Mouse (Mus musculus) forebrain, embryonic 10.5 days (tissue): ENCODE data around the gene Sorcs2. TPM values are rescaled to one million over a fixed set of nuclear protein-coding genes. Genes with fewer than 3 reads are reported as not detected.

ENCODE experiments used
- DNase-seq: peaks from one replicate; pipeline ENCODE4 v3.0.0-alpha.2; 2017; ENCODE audit warnings: low spot score; ENCODE audit errors: extremely low spot score
- H3K27ac ChIP-seq: fragments of 300-500 bp; sonication (generic); 2 replicates; pipeline ENCODE4 v1.5.1; 2016; ENCODE audit warnings: mild to moderate bottlenecking
- H3K27me3 ChIP-seq: fragments of 300-500 bp; sonication (generic); 2 replicates; pipeline ENCODE4 v1.6.1; 2016; ENCODE audit warnings: mild to moderate bottlenecking; ENCODE audit not compliant: poor library complexity, severe bottlenecking
- H3K36me3 ChIP-seq: fragments of 300-500 bp; sonication (generic); replicated peaks from 2 replicates; pipeline ENCODE4 v1.6.1; 2016; ENCODE audit warnings: mild to moderate bottlenecking, moderate library complexity
- H3K4me1 ChIP-seq: fragments of 300-500 bp; sonication (generic); 2 replicates; pipeline ENCODE4 v1.6.1; 2016
- H3K4me3 ChIP-seq: fragments of 300-500 bp; sonication (generic); 2 replicates; pipeline ENCODE4 v1.5.1; 2016; ENCODE audit warnings: mild to moderate bottlenecking, moderate library complexity
- H3K9me3 ChIP-seq: fragments of 300-500 bp; sonication (generic); 2 replicates; pipeline ENCODE4 v1.6.1; 2016; ENCODE audit warnings: mild to moderate bottlenecking, moderate library complexity
- WGBS: fragments of 180-500 bp; shearing (Covaris S2); methylation state at CpG from one replicate; pipeline ENCODE4 v1.1.7; 2016; 5-methylcytosine and 5-hydroxymethylcytosine counted together
- polyA plus RNA-seq: library from polyadenylated mRNA; unstranded; fragments of >200 nt; fragmentation: Nextera tagmentation; extraction: Ambion mirVana; gene quantifications from 2 replicates; pipeline ENCODE4 v1.2.1, GENCODE M21; 2016

The Sorcs2 gene
- polyA plus RNA-seq, 1 experiment from 2014 or later = 4.7 TPM

DNA sequence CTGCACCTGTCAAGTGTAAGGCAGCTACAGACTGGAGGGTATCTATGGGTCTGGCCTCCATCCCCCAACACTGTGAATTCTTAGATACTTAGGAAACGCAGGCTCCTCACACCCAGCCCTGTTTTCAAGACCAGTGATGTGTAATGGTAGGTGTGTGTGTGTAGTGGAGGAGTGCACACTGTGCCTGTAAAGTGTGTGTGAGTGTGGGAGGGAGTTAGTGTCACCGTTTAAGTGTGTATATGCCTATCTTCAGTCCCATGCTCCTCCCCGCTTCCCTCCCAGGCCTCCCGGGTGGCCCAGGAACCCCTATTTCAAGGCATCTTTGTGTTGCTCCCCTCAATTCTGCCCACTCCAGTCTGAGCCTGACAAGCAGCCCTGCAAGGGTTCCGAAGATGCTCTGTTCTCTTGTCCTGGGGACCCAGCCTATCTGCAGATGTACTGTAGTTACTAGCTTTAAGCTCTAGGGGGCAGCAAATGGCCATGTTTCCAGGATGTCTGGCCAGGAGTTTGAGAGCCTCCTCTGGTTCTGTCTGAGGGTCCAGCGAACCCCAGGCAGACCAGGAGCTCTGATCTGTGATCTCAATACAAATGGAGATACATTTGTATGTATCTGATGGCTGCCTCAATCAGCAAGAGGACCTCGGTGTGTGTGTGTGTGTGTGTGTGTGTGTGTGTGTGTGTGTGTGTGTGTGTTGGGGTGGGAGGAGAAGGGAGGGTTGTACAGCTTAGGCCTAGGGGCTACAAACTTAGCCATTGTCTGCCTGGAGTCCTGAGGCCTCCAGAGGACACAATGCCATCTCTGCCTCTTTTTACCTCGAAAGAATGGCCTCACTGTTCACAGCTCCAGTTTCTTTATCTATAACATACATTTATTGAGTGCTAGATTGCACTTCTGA, 364.2 kb downstream of the Sorcs2 start:
- peak; percentile 66 for DNase-seq
- WGBS = 49% methylated on average over 8 of the region's 8 CpGs

GRCm38 (mm10) chr5:36025076-36025475, 372.9 kb downstream of the Sorcs2 start:
- Histone ChIP-seq H3K9me3 (no peaks in the 10 kb centered on the region), H3K27ac (no peak overlapping the region), H3K4me3 (no peak overlapping the region), H3K27me3 (no peaks in the 10 kb centered on the region), H3K4me1 (peaks cover 12% of the 10 kb centered on the region), H3K36me3 (no peaks in the 10 kb centered on the region)
- no peak for DNase-seq
- 83% methylated on average over 4 of the region's 4 CpGs for WGBS

More for the DNA sequence above, 364.2 kb downstream of the Sorcs2 start:
- H3K4me1 ChIP-seq = no peaks in the 10 kb centered on the region
- no peak overlapping the region for H3K27ac ChIP-seq
- H3K4me3 ChIP-seq = no peak overlapping the region
- H3K27me3 ChIP-seq = no peaks in the 10 kb centered on the region
- no peaks in the 10 kb centered on the region for H3K36me3 ChIP-seq
- H3K9me3 ChIP-seq = no peaks in the 10 kb centered on the region

DNA sequence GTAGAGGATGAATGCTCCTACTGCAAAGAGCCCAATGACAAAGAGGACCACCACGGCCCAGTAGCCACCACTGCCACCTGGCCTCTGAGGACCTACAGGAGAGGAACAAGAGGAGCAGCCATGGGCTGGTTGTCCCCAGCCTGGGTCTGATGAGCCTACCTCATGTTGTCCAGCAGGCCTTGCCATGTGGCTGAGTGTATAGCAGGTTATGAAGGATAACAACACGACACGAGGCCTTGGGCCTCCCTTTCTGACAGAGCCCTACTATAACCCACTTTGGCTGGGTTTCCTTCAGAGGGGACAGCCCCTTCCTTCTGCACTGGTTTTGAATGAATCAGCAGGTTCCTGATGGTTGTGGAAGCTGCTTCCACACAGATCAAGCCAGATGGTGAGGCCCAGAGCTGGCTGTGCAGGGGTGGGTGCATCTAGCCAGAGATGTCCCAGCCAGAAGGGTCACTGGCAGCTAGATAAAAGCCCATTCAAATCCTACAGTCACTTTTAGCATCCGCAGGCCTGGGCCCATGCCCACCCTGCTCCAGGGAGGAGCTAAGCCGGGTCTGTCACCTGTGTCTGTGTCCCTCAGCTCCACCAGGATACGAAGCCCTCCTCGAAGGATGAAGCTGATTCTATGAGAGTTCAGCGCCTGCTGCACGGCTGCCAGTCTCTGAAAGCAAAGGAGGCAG, 373.8 kb downstream of the Sorcs2 start:
- H3K27me3 ChIP-seq = no peaks in the 10 kb centered on the region
- H3K36me3 ChIP-seq = no peaks in the 10 kb centered on the region
- no peaks in the 10 kb centered on the region for H3K9me3 ChIP-seq
- H3K4me3 ChIP-seq = no peak overlapping the region
- DNase-seq = no peak
- peaks cover 12% of the 10 kb centered on the region for H3K4me1 ChIP-seq
- WGBS = 90% methylated on average over 9 of the region's 9 CpGs
- 0 out of 2 replicates have a peak overlapping the region, but pooled peaks have one; percentile 6 for H3K27ac ChIP-seq

- no peak for DNase-seq
- WGBS = 70% methylated on average over 1 of the region's 1 CpGs
- Histone ChIP-seq H3K4me3 (no peak overlapping the region), H3K4me1 (peaks cover 12% of the 10 kb centered on the region), H3K27me3 (no peaks in the 10 kb centered on the region), H3K9me3 (no peaks in the 10 kb centered on the region), H3K36me3 (peaks cover 7% of the 10 kb centered on the region), H3K27ac (peak overlapping the region; percentile 30; the same call in 1 of the 2 replicates)
Observed at GRCm38 (mm10) chr5:36022361-36022760, 375.6 kb downstream of the Sorcs2 start.

DNA sequence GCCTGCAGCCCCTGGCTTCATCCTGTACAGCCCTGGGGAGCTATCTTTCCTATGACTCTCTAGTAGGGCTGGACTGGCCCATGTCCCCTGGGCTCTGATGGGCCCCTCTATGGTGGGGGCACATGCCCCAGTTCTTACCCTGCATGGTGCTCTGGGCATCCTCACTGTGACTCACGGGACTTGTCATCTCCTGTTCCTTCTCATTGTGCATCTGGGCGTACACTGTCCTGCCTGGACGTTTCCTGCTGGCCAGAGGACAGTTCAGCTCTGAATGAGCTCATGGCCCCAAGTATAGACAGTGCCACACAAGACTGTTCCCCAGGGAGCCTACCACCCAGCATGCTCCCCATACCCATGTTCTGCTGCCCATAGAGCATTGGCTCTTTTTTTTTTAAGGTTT, 376.8 kb downstream of the Sorcs2 start:
- 74% methylated on average over 3 of the region's 3 CpGs for WGBS
- no peaks in the 10 kb centered on the region for H3K27me3 ChIP-seq
- peaks cover 12% of the 10 kb centered on the region for H3K4me1 ChIP-seq
- no peak for DNase-seq
- peaks cover 7% of the 10 kb centered on the region for H3K36me3 ChIP-seq
- no peak overlapping the region for H3K4me3 ChIP-seq
- H3K27ac ChIP-seq = 0 out of 2 replicates have a peak overlapping the region, but pooled peaks have one; percentile 26
- no peaks in the 10 kb centered on the region for H3K9me3 ChIP-seq

DNA sequence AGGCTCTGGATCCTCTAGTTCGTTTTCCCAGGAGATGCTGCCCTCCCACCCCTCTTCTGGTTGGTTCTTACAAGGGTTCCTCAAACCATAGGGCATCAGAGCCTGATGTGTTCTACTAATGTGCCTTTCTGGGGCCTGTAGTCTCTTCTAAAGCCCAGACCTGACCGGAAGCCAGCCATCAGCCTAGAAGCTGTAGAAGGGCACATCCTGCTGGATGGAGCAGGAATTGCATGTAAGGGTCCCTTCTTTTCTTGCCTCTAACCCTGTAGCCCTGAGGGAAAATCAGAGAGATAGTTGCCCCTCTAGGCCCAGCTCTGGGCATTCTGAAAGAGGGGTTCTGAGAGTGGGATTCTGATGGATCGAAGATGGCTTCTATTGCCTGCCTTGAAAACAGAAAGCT, 379.6 kb downstream of the Sorcs2 start:
- DNase-seq = no peak
- peaks cover 7% of the 10 kb centered on the region for H3K36me3 ChIP-seq
- no peak overlapping the region for H3K4me3 ChIP-seq
- H3K27me3 ChIP-seq = no peaks in the 10 kb centered on the region
- no peak overlapping the region for H3K27ac ChIP-seq
- H3K9me3 ChIP-seq = no peaks in the 10 kb centered on the region
- H3K4me1 ChIP-seq = peaks cover 12% of the 10 kb centered on the region
- 77% methylated on average over 3 of the region's 3 CpGs for WGBS

DNA sequence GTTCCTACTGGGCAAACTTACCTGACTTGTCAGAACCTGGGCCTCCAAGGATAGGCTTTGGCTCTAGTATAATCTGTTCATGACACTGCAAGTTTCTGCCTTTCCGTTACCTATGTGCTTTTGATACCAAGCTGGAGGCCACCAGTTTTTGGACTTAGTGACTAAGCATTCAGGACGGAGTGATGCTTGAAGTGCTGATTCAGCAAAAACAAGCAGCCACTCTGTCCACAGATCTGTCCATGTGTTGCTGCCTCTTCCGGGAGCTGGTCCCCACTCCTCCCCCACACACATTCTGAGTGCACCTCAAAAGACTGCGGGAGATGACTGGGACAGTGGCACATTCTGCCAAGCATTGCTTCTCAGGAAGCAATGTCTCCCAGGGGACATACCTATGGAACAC, 388.5 kb downstream of the Sorcs2 start:
- Histone ChIP-seq H3K9me3 (no peaks in the 10 kb centered on the region), H3K36me3 (no peaks in the 10 kb centered on the region), H3K27ac (no peak overlapping the region), H3K4me3 (no peak overlapping the region), H3K27me3 (no peaks in the 10 kb centered on the region), H3K4me1 (no peaks in the 10 kb centered on the region)
- WGBS = 88% methylated on average over 4 of the region's 4 CpGs
- no peak for DNase-seq

DNA sequence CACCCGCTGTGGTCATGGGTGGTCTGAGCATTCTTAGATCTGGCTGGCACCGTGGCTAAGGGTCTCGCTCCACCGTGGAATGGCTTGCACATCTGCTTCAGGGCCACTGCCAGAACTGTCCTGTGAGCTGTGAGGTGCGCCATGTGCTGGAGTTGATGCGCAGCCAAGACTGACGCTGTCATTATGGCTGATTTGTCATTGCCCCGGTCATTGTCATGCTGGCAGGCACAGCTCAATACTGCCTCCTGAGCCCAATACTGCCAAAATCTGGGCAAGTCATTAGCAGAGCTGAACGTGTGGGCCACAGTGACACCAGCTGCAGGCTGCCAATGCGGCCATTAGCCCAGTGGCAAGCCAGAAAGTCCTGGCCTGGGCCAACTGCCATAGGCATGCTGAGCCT, 390.3 kb downstream of the Sorcs2 start:
- no peaks in the 10 kb centered on the region for H3K4me1 ChIP-seq
- H3K27me3 ChIP-seq = no peaks in the 10 kb centered on the region
- no peaks in the 10 kb centered on the region for H3K36me3 ChIP-seq
- no peak overlapping the region for H3K4me3 ChIP-seq
- no peak for DNase-seq
- 91% methylated on average over 10 of the region's 10 CpGs for WGBS
- no peak overlapping the region for H3K27ac ChIP-seq
- H3K9me3 ChIP-seq = no peaks in the 10 kb centered on the region

- 90% methylated on average over 5 of the region's 5 CpGs for WGBS
- H3K27me3 ChIP-seq = no peaks in the 10 kb centered on the region
- H3K9me3 ChIP-seq = no peaks in the 10 kb centered on the region
- DNase-seq = no peak
- H3K27ac ChIP-seq = no peak overlapping the region
- H3K4me3 ChIP-seq = no peak overlapping the region
- no peaks in the 10 kb centered on the region for H3K4me1 ChIP-seq
- peaks cover 4% of the 10 kb centered on the region; the same call in 1 of the 2 replicates for H3K36me3 ChIP-seq
Observed at GRCm38 (mm10) chr5:36006586-36006985, 391.4 kb downstream of the Sorcs2 start.

GRCm38 (mm10) chr5:36006106-36006505, 391.8 kb downstream of the Sorcs2 start:
- no peaks in the 10 kb centered on the region for H3K27me3 ChIP-seq
- H3K9me3 ChIP-seq = no peaks in the 10 kb centered on the region
- peaks cover 4% of the 10 kb centered on the region; the same call in 1 of the 2 replicates for H3K36me3 ChIP-seq
- no peak overlapping the region for H3K4me3 ChIP-seq
- no peaks in the 10 kb centered on the region for H3K4me1 ChIP-seq
- no peak for DNase-seq
- 88% methylated on average over 8 of the region's 8 CpGs for WGBS
- H3K27ac ChIP-seq = no peak overlapping the region

DNA sequence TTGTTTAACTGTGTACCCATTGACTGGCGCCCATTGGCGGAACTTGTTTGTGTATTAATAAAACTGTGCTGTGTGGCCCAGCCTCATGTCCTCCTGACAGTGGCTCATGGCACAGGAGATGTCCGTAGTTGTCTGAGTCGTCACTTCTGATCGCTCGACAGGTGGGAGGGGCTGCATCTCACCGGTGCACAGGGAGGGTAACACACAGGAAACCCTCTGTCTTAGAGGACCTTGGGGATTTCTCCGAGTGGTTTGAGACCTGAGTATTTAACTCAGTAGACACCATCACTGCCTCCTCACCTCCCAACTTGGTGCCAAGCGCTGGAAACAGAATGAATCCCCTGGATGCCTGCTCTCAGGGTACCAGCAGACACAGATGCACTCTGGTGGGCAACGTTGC, 394.1 kb downstream of the Sorcs2 start:
- Histone ChIP-seq H3K9me3 (no peaks in the 10 kb centered on the region), H3K4me3 (no peak overlapping the region), H3K27me3 (no peaks in the 10 kb centered on the region), H3K4me1 (no peaks in the 10 kb centered on the region), H3K36me3 (peaks cover 16% of the 10 kb centered on the region), H3K27ac (no peak overlapping the region)
- DNase-seq = no peak
- WGBS = 90% methylated on average over 10 of the region's 10 CpGs

DNA sequence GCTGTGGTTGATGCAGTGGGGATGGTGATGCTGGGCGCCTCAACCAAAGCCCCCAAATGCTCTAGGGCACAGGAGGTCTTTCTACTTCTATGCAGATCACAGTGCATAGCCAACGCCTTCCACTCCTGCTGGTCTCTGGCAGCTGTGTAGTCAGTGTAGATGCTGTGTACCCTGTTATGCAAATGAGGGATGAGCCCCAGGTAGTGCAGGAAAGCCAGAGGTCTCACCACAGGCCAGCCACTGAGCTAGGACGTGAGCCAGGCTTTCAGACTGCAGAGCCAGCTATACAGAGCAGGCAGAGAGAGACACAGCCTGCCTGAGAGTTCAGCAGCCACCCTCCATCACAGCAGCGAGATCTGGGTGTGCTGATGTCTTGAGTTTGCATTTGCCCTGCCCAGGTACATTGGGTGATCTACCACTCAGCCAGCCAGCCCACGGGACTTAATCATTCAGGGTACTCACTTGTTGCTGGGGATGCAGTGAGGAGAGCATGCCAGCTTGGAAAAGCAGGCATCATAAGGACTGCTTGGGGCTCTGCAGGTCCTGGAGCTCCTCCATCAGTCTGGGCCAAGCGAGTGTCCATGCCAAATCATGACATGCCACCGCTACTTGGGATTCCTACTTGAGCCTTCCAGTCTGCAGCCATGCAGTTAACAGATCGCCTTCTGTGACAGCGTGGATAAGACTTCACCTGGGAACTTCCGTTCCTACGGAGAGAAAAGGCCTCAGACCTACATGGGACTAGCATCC, 407.8 kb downstream of the Sorcs2 start:
- H3K36me3 ChIP-seq = peaks cover 69% of the 10 kb centered on the region
- no peaks in the 10 kb centered on the region for H3K9me3 ChIP-seq
- 75% methylated on average over 11 of the region's 11 CpGs for WGBS

More for the DNA sequence above, 407.8 kb downstream of the Sorcs2 start:
- H3K4me1 ChIP-seq = no peaks in the 10 kb centered on the region
- H3K4me3 ChIP-seq = no peak overlapping the region
- H3K27ac ChIP-seq = no peak overlapping the region
- no peaks in the 10 kb centered on the region for H3K27me3 ChIP-seq
- no peak for DNase-seq
